Mouse (Mus musculus) megakaryocyte, embryonic 14.5 days (primary cell): Measurements from ENCODE around the gene C2cd2l.

Experiments used
- FLI1 ChIP-seq: IDR thresholded peaks from 2 replicates; pipeline ENCODE4 v1.6.1; 2012; ENCODE audit warnings: low read length, inconsistent platforms, mixed read lengths
- GATA1 ChIP-seq: IDR thresholded peaks from 3 replicates; pipeline ENCODE4 v1.6.1; 2012; ENCODE audit warnings: mixed read lengths, low read length, inconsistent platforms, borderline replicate concordance

DNA sequence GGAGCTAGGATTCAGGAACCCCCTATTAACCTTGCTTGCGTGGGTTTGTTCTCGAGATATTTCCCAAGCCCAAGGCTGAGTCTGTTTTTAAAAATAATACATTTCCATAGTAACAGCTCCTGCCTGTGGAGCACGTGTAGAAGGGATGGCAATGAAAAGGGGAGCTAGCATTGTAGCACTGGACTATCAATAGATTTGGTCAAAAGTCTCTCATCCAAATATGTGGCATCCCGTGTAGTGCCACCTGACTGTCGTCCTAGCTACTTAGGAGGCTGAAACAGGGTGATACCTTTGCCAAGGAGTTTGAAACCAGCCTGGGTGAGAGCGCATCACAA lies 681 bp upstream of the C2cd2l start:
- TF ChIP-seq GATA1 (no peak), FLI1 (no peak)
